Mouse (Mus musculus) CH12.LX (cell line): ENCODE data around the gene Dda1. TPM values are rescaled to one million over a fixed set of nuclear protein-coding genes. Genes with fewer than 3 reads are reported as not detected.

ENCODE experiments used
- DNase-seq: peaks from one replicate; pipeline ENCODE4 v3.0.0-alpha.2; 2013; ENCODE audit errors: extremely low read depth
- H3K27ac ChIP-seq: 2 replicates; pipeline ENCODE4 v1.5.1; 2012; ENCODE audit warnings: low read depth, mild to moderate bottlenecking, control low read depth, moderate library complexity; ENCODE audit not compliant: insufficient read depth
- H3K27me3 ChIP-seq: replicated peaks from 2 replicates; pipeline ENCODE3; 2012; ENCODE audit warnings: inconsistent platforms
- H3K36me3 ChIP-seq, 2 experiments: replicated peaks in 1 of 2; 2 replicates each; pipeline versions ENCODE3 to v1.6.1; 2012; ENCODE audit warnings: inconsistent platforms in 1 of 2, low read length in 1 of 2, mild to moderate bottlenecking in 1 of 2, mixed read lengths in 1 of 2, moderate library complexity in 1 of 2; ENCODE audit not compliant: control insufficient read depth in 1 of 2, insufficient read depth in 1 of 2
- H3K4me1 ChIP-seq, 2 experiments: 2 replicates each; pipeline ENCODE4 v1.6.1; 2012; ENCODE audit warnings: inconsistent platforms in 1 of 2, moderate library complexity in 1 of 2; ENCODE audit not compliant: insufficient read depth in 2 of 2, control insufficient read depth in 1 of 2
- H3K4me2 ChIP-seq: 2 replicates; pipeline ENCODE4 v1.6.1; 2012; ENCODE audit warnings: low read depth, mild to moderate bottlenecking, control low read depth; ENCODE audit not compliant: poor library complexity, insufficient read depth, severe bottlenecking
- H3K4me3 ChIP-seq, 3 experiments: fragments of 150-350 bp in 1 of 3; sonication (generic) in 1 of 3; replicated peaks in 1 of 3; 2 replicates each; pipeline versions ENCODE3 to v1.5.1; 2011 to 2012; ENCODE audit warnings: low read depth in 2 of 3, low read length in 2 of 3, mild to moderate bottlenecking in 2 of 3, moderate library complexity in 2 of 3, control low read depth in 1 of 3, improper control_type of control experiment in 1 of 3, inconsistent platforms in 1 of 3, mixed read lengths in 1 of 3; ENCODE audit not compliant: poor library complexity in 1 of 3
- H3K79me2 ChIP-seq: replicated peaks from 2 replicates; pipeline ENCODE4 v1.6.1; 2012; ENCODE audit warnings: mild to moderate bottlenecking, moderate library complexity; ENCODE audit not compliant: control insufficient read depth, poor library complexity, insufficient read depth, severe bottlenecking; ENCODE audit errors: extremely low read depth
- H3K9ac ChIP-seq: 2 replicates; pipeline ENCODE4 v1.6.1; 2012; ENCODE audit warnings: low read depth, mild to moderate bottlenecking, control low read depth, moderate library complexity; ENCODE audit not compliant: insufficient read depth
- H3K9me3 ChIP-seq: replicated peaks from 2 replicates; pipeline ENCODE3; 2012; ENCODE audit warnings: low read length, inconsistent platforms, mixed read lengths
- BHLHE40 ChIP-seq: IDR thresholded peaks from 2 replicates; pipeline ENCODE4 v1.6.1; 2011; ENCODE audit warnings: mild to moderate bottlenecking, low read depth, low read length, improper control_type of control experiment
- CHD1 ChIP-seq: IDR thresholded peaks from 2 replicates; pipeline ENCODE4 v1.6.1; 2012; ENCODE audit warnings: low read depth, low read length, improper control_type of control experiment, inconsistent platforms
- CHD2 ChIP-seq: IDR thresholded peaks from 2 replicates; pipeline ENCODE4 v1.6.1; 2011; ENCODE audit warnings: low read length, improper control_type of control experiment
- CTCF ChIP-seq, 2 experiments: IDR thresholded peaks in 1 of 2; conservative IDR thresholded peaks in 1 of 2; 2 replicates each; pipeline ENCODE4 v1.5.1; 2011 to 2012; ENCODE audit warnings: low read depth in 2 of 2, low read length in 2 of 2, improper control_type of control experiment in 1 of 2, inconsistent platforms in 1 of 2, mild to moderate bottlenecking in 1 of 2, moderate library complexity in 1 of 2
- E2F4 ChIP-seq: IDR thresholded peaks from 2 replicates; pipeline ENCODE4 v1.6.1; 2011; ENCODE audit warnings: low read depth, low read length, improper control_type of control experiment; ENCODE audit not compliant: insufficient replicate concordance
- ELF1 ChIP-seq: IDR thresholded peaks from 2 replicates; pipeline ENCODE4 v1.6.1; 2014; ENCODE audit warnings: low read depth, mild to moderate bottlenecking, inconsistent platforms, low read length, improper control_type of control experiment
- EP300 ChIP-seq: IDR thresholded peaks from 2 replicates; pipeline ENCODE4 v1.6.1; 2011; ENCODE audit warnings: low read length, improper control_type of control experiment
- GABPA ChIP-seq: IDR thresholded peaks from 2 replicates; pipeline ENCODE4 v1.6.1; 2012; ENCODE audit warnings: low read depth, low read length, improper control_type of control experiment, inconsistent platforms; ENCODE audit not compliant: insufficient replicate concordance
- HCFC1 ChIP-seq: IDR thresholded peaks from 2 replicates; pipeline ENCODE4 v1.6.1; 2012; ENCODE audit warnings: low read depth, mild to moderate bottlenecking, inconsistent platforms, low read length, improper control_type of control experiment
- IRF4 ChIP-seq: IDR thresholded peaks from 2 replicates; pipeline ENCODE4 v1.6.1; 2014; ENCODE audit warnings: low read depth, mild to moderate bottlenecking, inconsistent platforms, low read length, improper control_type of control experiment
- JUN ChIP-seq: IDR thresholded peaks from 2 replicates; pipeline ENCODE4 v1.6.1; 2011; ENCODE audit warnings: low read depth, mild to moderate bottlenecking, low read length, improper control_type of control experiment, moderate library complexity; ENCODE audit not compliant: insufficient read depth
- JUND ChIP-seq: conservative IDR thresholded peaks from 2 replicates; pipeline ENCODE4 v1.6.1; 2011; ENCODE audit warnings: low read depth, low read length, improper control_type of control experiment
- KAT2A ChIP-seq: IDR thresholded peaks from 2 replicates; pipeline ENCODE4 v1.6.1; 2012; ENCODE audit warnings: low read length, improper control_type of control experiment, inconsistent platforms; ENCODE audit not compliant: insufficient replicate concordance
- MAFK ChIP-seq: IDR thresholded peaks from 2 replicates; pipeline ENCODE4 v1.6.1; 2011; ENCODE audit warnings: low read length, improper control_type of control experiment; ENCODE audit not compliant: insufficient replicate concordance
- MAX ChIP-seq: IDR thresholded peaks from 2 replicates; pipeline ENCODE4 v1.6.1; 2011; ENCODE audit warnings: low read length, improper control_type of control experiment
- MAZ ChIP-seq: IDR thresholded peaks from 2 replicates; pipeline ENCODE4 v1.6.1; 2012; ENCODE audit warnings: low read depth, mild to moderate bottlenecking, inconsistent platforms, low read length, improper control_type of control experiment, moderate library complexity
- MXI1 ChIP-seq: IDR thresholded peaks from 2 replicates; pipeline ENCODE4 v1.6.1; 2011; ENCODE audit warnings: mild to moderate bottlenecking, low read depth, low read length, improper control_type of control experiment
- NELFE ChIP-seq: IDR thresholded peaks from 2 replicates; pipeline ENCODE4 v1.6.1; 2011; ENCODE audit warnings: low read depth, low read length, improper control_type of control experiment
- NRF1 ChIP-seq: IDR thresholded peaks from 2 replicates; pipeline ENCODE4 v1.6.1; 2014; ENCODE audit warnings: low read depth, mild to moderate bottlenecking, inconsistent platforms, low read length, improper control_type of control experiment, moderate library complexity
- POLR2A ChIP-seq: IDR thresholded peaks from 2 replicates; pipeline ENCODE4 v1.6.1; 2011; ENCODE audit warnings: low read depth, mild to moderate bottlenecking, improper control_type of control experiment, low read length
- POLR2AphosphoS2 ChIP-seq: IDR thresholded peaks from 2 replicates; pipeline ENCODE4 v1.6.1; 2011; ENCODE audit warnings: low read depth, low read length, improper control_type of control experiment
- RAD21 ChIP-seq: IDR thresholded peaks from 2 replicates; pipeline ENCODE4 v1.6.1; 2011; ENCODE audit warnings: low read depth, mild to moderate bottlenecking, low read length, improper control_type of control experiment, moderate library complexity
- SIN3A ChIP-seq: IDR thresholded peaks from 2 replicates; pipeline ENCODE4 v1.6.1; 2012; ENCODE audit warnings: low read length, improper control_type of control experiment, inconsistent platforms
- SMC3 ChIP-seq: IDR thresholded peaks from 2 replicates; pipeline ENCODE4 v1.6.1; 2011; ENCODE audit warnings: low read depth, low read length, improper control_type of control experiment
- TBP ChIP-seq: conservative IDR thresholded peaks from 2 replicates; pipeline ENCODE4 v1.6.1; 2011; ENCODE audit warnings: low read depth, low read length, improper control_type of control experiment
- UBTF ChIP-seq: IDR thresholded peaks from 2 replicates; pipeline ENCODE4 v1.6.1; 2012; ENCODE audit warnings: low read depth, mild to moderate bottlenecking, inconsistent platforms, low read length, improper control_type of control experiment, moderate library complexity
- USF1 ChIP-seq: IDR thresholded peaks from 2 replicates; pipeline ENCODE4 v1.6.1; 2014; ENCODE audit warnings: low read depth, mild to moderate bottlenecking, inconsistent platforms, low read length, improper control_type of control experiment
- ZC3H11A ChIP-seq: IDR thresholded peaks from 2 replicates; pipeline ENCODE4 v1.6.1; 2012; ENCODE audit warnings: low read depth, mild to moderate bottlenecking, inconsistent platforms, low read length, improper control_type of control experiment
- ZKSCAN1 ChIP-seq: IDR thresholded peaks from 2 replicates; pipeline ENCODE4 v1.6.1; 2012; ENCODE audit warnings: low read depth, inconsistent platforms, low read length, improper control_type of control experiment, borderline replicate concordance
- ZMIZ1 ChIP-seq: IDR thresholded peaks from 2 replicates; pipeline ENCODE4 v1.6.1; 2012; ENCODE audit warnings: low read depth, mild to moderate bottlenecking, inconsistent platforms, low read length, improper control_type of control experiment
- ZNF384 ChIP-seq: IDR thresholded peaks from 2 replicates; pipeline ENCODE4 v1.6.1; 2012; ENCODE audit warnings: low read depth, low read length, improper control_type of control experiment, inconsistent platforms
- dilution Hi-C: fragments of 300-500 bp; cut with MboI; formaldehyde crosslinking; loops from 2 replicates; pipeline ENCODE4 v1.14.3; 2020; ENCODE audit warnings: low sequenced_read_pairs; ENCODE audit not compliant: extremely low pct_unique_long_range_greater_than_20kb, extremely low pct_ligation_motif_present
- in situ Hi-C: fragments of 300-500 bp; cut with MboI; formaldehyde crosslinking; loops from 3 replicates; pipeline ENCODE4 v1.14.3; 2019; ENCODE audit warnings: low sequenced_read_pairs, low pct_ligation_motif_present, low pct_unique_long_range_greater_than_20kb, mixed read lengths
- polyA plus RNA-seq: library from polyadenylated mRNA; unstranded; fragments of >175 nt; gene quantifications from 2 replicates; pipeline ENCODE4 v1.2.1, GENCODE M21; 2012; ENCODE audit warnings: low read depth; ENCODE audit not compliant: insufficient read length
- total RNA-seq, 2 experiments: library from RNA; depleted of rRNA; stranded (reverse); fragments of 300-350 nt in 1 of 2; fragments of >200 nt in 1 of 2; gene quantifications; 2 replicates each; pipeline ENCODE4 v1.2.3; 2012 to 2014

The Dda1 gene
- total and polyA plus RNA-seq, 3 experiments, result 57.4 to 78.1 (median 59.3) TPM

DNA sequence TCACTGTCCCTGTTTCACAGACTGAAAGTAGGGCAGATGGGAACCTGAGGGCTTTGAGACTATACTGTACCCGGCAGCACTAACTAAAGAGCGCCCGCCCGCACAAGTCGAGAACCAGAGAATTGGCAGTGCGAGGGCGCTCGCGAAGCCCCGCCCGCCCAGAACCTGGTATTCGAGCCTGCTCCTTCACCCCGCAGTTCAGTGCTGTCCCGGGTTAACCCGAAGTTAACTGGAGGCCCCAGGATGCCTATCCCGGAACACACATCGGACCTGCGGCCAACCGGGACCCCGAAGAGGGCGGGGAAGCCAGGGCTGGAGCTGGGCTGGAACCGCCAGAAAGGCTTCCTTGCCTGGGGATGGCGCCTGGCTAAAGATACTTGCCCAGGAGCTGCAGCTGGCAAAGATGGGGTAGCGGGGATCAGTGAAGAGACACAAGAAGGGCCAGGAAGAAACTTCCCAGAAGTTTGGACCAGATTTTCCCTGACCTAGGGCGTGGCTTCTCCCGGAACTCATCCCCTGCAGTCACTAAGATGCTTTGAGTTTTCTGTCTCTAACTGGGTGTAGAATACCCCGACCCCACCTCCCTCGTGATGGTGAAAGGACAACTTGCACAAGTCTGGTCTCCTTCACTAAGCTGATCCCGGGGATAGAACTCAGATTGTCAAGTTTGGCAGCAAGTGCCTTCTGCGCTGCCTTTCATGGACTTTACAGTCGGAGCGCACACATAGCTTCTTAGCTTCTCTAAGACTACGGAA, 18.9 kb downstream of the Dda1 start, which contains the start of gene Gtpbp3:
Gtpbp3 (plus strand) TSS at position 413 of the 755 bp plus-strand sequence.
- in situ Hi-C loops, result loop anchor here (5.0 kb wide), 1 partner anchor 34 kb away; no protein-coding TSS in a partner anchor

DNA sequence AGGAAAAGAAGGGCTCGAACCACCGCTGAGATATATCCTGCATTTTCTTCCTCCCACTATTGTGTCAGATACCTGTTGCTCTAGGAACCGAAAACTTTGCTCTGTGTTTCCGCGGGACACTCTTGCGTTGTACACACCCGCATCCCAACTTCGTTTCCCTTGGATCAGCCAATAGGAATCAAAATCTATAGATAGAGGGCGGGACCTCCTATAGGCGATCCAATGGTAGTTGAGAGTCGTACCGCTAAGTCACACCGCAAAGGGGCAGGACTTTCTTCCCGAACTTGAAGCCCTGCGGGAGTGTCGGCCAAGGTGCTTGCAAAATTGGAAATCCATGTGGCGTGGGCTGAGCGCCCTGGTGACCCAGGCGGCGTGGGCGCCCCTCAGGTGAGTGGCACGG, 19.5 kb downstream of the Dda1 start:
- peak; percentile 97 for DNase-seq
- peaks cover 12% of the 10 kb centered on the region; the same call in 1 of the 2 replicates for H3K79me2 ChIP-seq
- H3K4me1 ChIP-seq, result peaks cover 13 to 35% of the 10 kb centered on the region in 2 experiments
- H3K36me3 ChIP-seq, result peaks cover 25 to 38% of the 10 kb centered on the region in 2 experiments
- peak overlapping the region; percentile 81 for H3K9ac ChIP-seq
- H3K4me3 ChIP-seq, result peak overlapping the region; percentile 91 to 96 (median 94)
- peak overlapping the region; percentile 81 for H3K27ac ChIP-seq
- in situ Hi-C loops (loop anchor here (5.0 kb wide), 1 partner anchor 34 kb away; no protein-coding TSS in a partner anchor), dilution Hi-C loops (no loop called here)
- peak overlapping the region; percentile 70 for H3K4me2 ChIP-seq
- H3K27me3 ChIP-seq, result no peaks in the 10 kb centered on the region
- H3K9me3 ChIP-seq, result no peaks in the 10 kb centered on the region
- TF ChIP-seq CHD1, result no peak
- peak; percentile 72; the same call in 1 of the 2 replicates for TF ChIP-seq IRF4
- peak; percentile 95 for TF ChIP-seq HCFC1
- TF ChIP-seq UBTF, result no peak
- no peak for TF ChIP-seq USF1
- peak; percentile 98 for TF ChIP-seq SIN3A
- TF ChIP-seq BHLHE40, result no peak
- peak; percentile 88 for TF ChIP-seq CHD2
- TF ChIP-seq KAT2A, result peak; percentile 77; the same call in 1 of the 2 replicates
- TF ChIP-seq ZC3H11A, result no peak
- TF ChIP-seq NRF1, result no peak
- no peak for TF ChIP-seq GABPA
- TF ChIP-seq SMC3, result no peak
- TF ChIP-seq ZKSCAN1, result no peak
- TF ChIP-seq POLR2AphosphoS2, result no peak
- 0 out of 2 replicates have a peak, but pooled peaks have one; percentile 44 for TF ChIP-seq ZMIZ1
- TF ChIP-seq JUND, result no peak
- peak; percentile 64 for TF ChIP-seq POLR2A
- TF ChIP-seq RAD21, result no peak
- peak; percentile 88 for TF ChIP-seq MXI1
- TF ChIP-seq JUN, result no peak
- peak; percentile 79 for TF ChIP-seq TBP
- peak; percentile 45; the same call in 1 of the 2 replicates for TF ChIP-seq MAX
- TF ChIP-seq MAFK, result no peak
- TF ChIP-seq ZNF384, result no peak

More for the DNA sequence above, 18.9 kb downstream of the Dda1 start, which contains the start of gene Gtpbp3:
- peaks cover 24 to 33% of the 10 kb centered on the region in 2 experiments for H3K36me3 ChIP-seq
- DNase-seq, result peak; percentile 66
- peak within 1 kb of the TSS; percentile 91 to 96 (median 94) for H3K4me3 ChIP-seq
- H3K27me3 ChIP-seq, result no peaks in the 10 kb centered on the region
- dilution Hi-C loops, result no loop called here
- peak within 1 kb of the TSS; percentile 81 for H3K27ac ChIP-seq
- peaks cover 12% of the 10 kb centered on the region; the same call in 1 of the 2 replicates for H3K79me2 ChIP-seq
- H3K9me3 ChIP-seq, result no peaks in the 10 kb centered on the region
- H3K4me2 ChIP-seq, result peak within 1 kb of the TSS; percentile 70
- peak within 1 kb of the TSS; percentile 81 for H3K9ac ChIP-seq
- peaks cover 13 to 35% of the 10 kb centered on the region in 2 experiments for H3K4me1 ChIP-seq
- TF ChIP-seq UBTF, result 0 out of 2 replicates have a peak, but pooled peaks have one; percentile 37
- no peak for TF ChIP-seq E2F4
- TF ChIP-seq BHLHE40, result no peak
- TF ChIP-seq JUND, result no peak
- no peak for TF ChIP-seq CHD1
- TF ChIP-seq MAZ, result peak; percentile 91
- 0 out of 2 replicates have a peak, but pooled peaks have one; percentile 62 for TF ChIP-seq ZMIZ1
- no peak for TF ChIP-seq CTCF (conservative IDR thresholded peaks at IDR 0.05 in 1 of 2, IDR thresholded peaks at IDR 0.05 in 1 of 2; ENCODE audit: low read depth in 2 of 2, low read length in 2 of 2)
- TF ChIP-seq ELF1, result peak; percentile 24; the same call in 1 of the 2 replicates
- 0 out of 2 replicates have a peak, but pooled peaks have one; percentile 58 for TF ChIP-seq TBP
- TF ChIP-seq EP300, result no peak
- 0 out of 2 replicates have a peak, but pooled peaks have one; percentile 44 for TF ChIP-seq NELFE
- TF ChIP-seq POLR2A, result peak; percentile 66
